Mouse (Mus musculus) ES-Bruce4 (cell line): ENCODE results near the gene Tmem25.

Experiments used
- EP300 ChIP-seq: IDR thresholded peaks from 2 replicates; pipeline ENCODE4 v1.6.1; 2011; ENCODE audit warnings: low read depth, low read length; ENCODE audit not compliant: insufficient read depth
- POLR2A ChIP-seq: IDR thresholded peaks from one replicate; pipeline ENCODE4 v1.8.1; 2011; ENCODE audit warnings: low read length; ENCODE audit not compliant: insufficient read depth

- TF ChIP-seq POLR2A (no peak), EP300 (no peak)
Observed at GRCm38 (mm10) chr9:44830506-44830905, 31.4 kb upstream of the Tmem25 start.
